In the genomic region with DNA sequence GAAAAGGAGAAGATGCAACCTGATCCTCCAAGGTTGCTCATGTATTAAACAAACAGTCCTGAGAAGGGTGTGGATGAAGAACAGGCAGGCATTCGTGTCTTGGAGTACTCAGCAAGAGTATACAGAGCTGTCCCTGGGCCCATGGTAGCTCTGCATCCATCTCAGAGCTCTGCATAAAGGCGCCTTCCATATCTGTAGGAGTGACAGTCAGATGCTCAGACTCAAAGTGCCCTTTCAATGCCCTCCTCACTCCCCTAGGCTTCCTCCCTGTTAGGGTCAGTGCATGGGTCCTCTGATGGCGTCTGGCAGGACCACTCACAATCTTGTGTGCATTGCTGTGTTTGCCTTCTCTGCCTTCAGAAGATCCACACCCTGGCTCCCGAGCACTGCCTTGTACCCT, we compare ENCODE assay signal across 20 mouse cellular contexts. TPM values are rescaled to one million over a fixed set of nuclear protein-coding genes. Genes with fewer than 3 reads are reported as not detected.
DNase-seq lines count a peak whose midpoint lies in the region; ATAC-seq and TF ChIP-seq lines count a peak whose summit lies in the region.
"Had no signal": no experiment of that assay in that cellular context is flagged by ENCODE, and none has a peak within 500 bp of the region (broad histone marks: within the 10 kb centered on the region; RNA-seq: fewer than 3 reads in every experiment).

No protein-coding gene starts in this region.

- H3K27ac ChIP-seq in hindbrain, embryonic 11.5 days (ENCODE audit: low read depth, low read length), result peak overlapping the region; percentile 53; the same call in 1 of the 2 replicates
- H3K27ac ChIP-seq in hindbrain, embryonic 16.5 days (ENCODE audit: low read depth, low read length), result no peak overlapping the region
- H3K27ac ChIP-seq in midbrain, embryonic 13.5 days, result 0 out of 2 replicates have a peak overlapping the region, but pooled peaks have one; percentile 54
- H3K27ac ChIP-seq in midbrain, embryonic 10.5 days (replicated peaks), result no peak overlapping the region
- H3K27ac ChIP-seq in hindbrain, embryonic 13.5 days, result peak overlapping the region; percentile 36; the same call in 1 of the 2 replicates
- H3K27ac ChIP-seq in midbrain, embryonic 16.5 days (ENCODE audit: low read length), result peak overlapping the region; percentile 49; the same call in 1 of the 2 replicates
- no peak overlapping the region for H3K27ac ChIP-seq in lung, postnatal 0 days (ENCODE audit: low read length)
- H3K27ac ChIP-seq: embryonic facial prominence, embryonic 13.5 days; forebrain, embryonic 12.5 days; heart, adult 2 months; heart, embryonic 15.5 days had no signal

- TF ChIP-seq CTCF in lung, postnatal 0 days (IDR thresholded peaks at IDR 0.05), result no peak

- H3K27me3 ChIP-seq in hindbrain, embryonic 11.5 days (ENCODE audit: control insufficient read depth, insufficient read depth, low read length), result no peaks in the 10 kb centered on the region
- no peaks in the 10 kb centered on the region for H3K27me3 ChIP-seq in hindbrain, embryonic 16.5 days (replicated peaks; ENCODE audit: control insufficient read depth, insufficient read depth, low read length)
- H3K27me3 ChIP-seq in midbrain, embryonic 13.5 days, result no peaks in the 10 kb centered on the region
- no peaks in the 10 kb centered on the region for H3K27me3 ChIP-seq in midbrain, embryonic 10.5 days (ENCODE audit: low read depth, poor library complexity, severe bottlenecking)
- no peaks in the 10 kb centered on the region for H3K27me3 ChIP-seq in hindbrain, embryonic 13.5 days
- no peaks in the 10 kb centered on the region for H3K27me3 ChIP-seq in midbrain, embryonic 16.5 days (ENCODE audit: control insufficient read depth, insufficient read depth, low read depth, low read length)
- no peaks in the 10 kb centered on the region for H3K27me3 ChIP-seq in lung, postnatal 0 days (replicated peaks; ENCODE audit: insufficient read depth, low read length)
- H3K27me3 ChIP-seq: embryonic facial prominence, embryonic 13.5 days; forebrain, embryonic 12.5 days; heart, embryonic 15.5 days; hindbrain, embryonic 15.5 days had no signal

- no peaks in the 10 kb centered on the region for H3K36me3 ChIP-seq in hindbrain, embryonic 11.5 days (ENCODE audit: control insufficient read depth, insufficient read depth, low read length)
- no peaks in the 10 kb centered on the region for H3K36me3 ChIP-seq in hindbrain, embryonic 16.5 days (ENCODE audit: control insufficient read depth, insufficient read depth, low read length)
- H3K36me3 ChIP-seq in midbrain, embryonic 13.5 days, result peaks cover 8% of the 10 kb centered on the region; the same call in 1 of the 2 replicates
- no peaks in the 10 kb centered on the region for H3K36me3 ChIP-seq in midbrain, embryonic 10.5 days
- 0 out of 2 replicates have a peak, but pooled peaks cover 3% of the 10 kb centered on the region for H3K36me3 ChIP-seq in hindbrain, embryonic 13.5 days
- H3K36me3 ChIP-seq in midbrain, embryonic 16.5 days (ENCODE audit: control insufficient read depth, insufficient read depth, low read length), result no peaks in the 10 kb centered on the region
- H3K36me3 ChIP-seq in lung, postnatal 0 days (ENCODE audit: insufficient read depth, low read length), result no peaks in the 10 kb centered on the region
- H3K36me3 ChIP-seq: embryonic facial prominence, embryonic 13.5 days; forebrain, embryonic 12.5 days; heart, embryonic 15.5 days; hindbrain, embryonic 15.5 days had no signal

- no peak overlapping the region for H3K4me2 ChIP-seq in hindbrain, embryonic 11.5 days (replicated peaks; ENCODE audit: low read depth, low read length)
- no peak overlapping the region for H3K4me2 ChIP-seq in hindbrain, embryonic 16.5 days (ENCODE audit: low read length)
- no peak overlapping the region for H3K4me2 ChIP-seq in midbrain, embryonic 13.5 days (replicated peaks)
- no peak overlapping the region for H3K4me2 ChIP-seq in hindbrain, embryonic 13.5 days
- no peak overlapping the region for H3K4me2 ChIP-seq in midbrain, embryonic 16.5 days (ENCODE audit: low read length)
- H3K4me2 ChIP-seq in lung, postnatal 0 days (replicated peaks; ENCODE audit: low read depth, low read length), result no peak overlapping the region
- H3K4me2 ChIP-seq: embryonic facial prominence, embryonic 13.5 days; forebrain, embryonic 12.5 days; heart, embryonic 11.5 days; heart, embryonic 15.5 days; hindbrain, embryonic 15.5 days had no signal

- TF ChIP-seq EP300 in lung, postnatal 0 days (IDR thresholded peaks at IDR 0.05), result no peak

- 74% methylated on average over 4 of the region's 4 CpGs for WGBS in hindbrain, embryonic 11.5 days
- 74% methylated on average over 4 of the region's 4 CpGs for WGBS in hindbrain, embryonic 16.5 days
- 76% methylated on average over 4 of the region's 4 CpGs for WGBS in midbrain, embryonic 13.5 days
- WGBS in midbrain, embryonic 10.5 days, result 81% methylated on average over 4 of the region's 4 CpGs
- 69% methylated on average over 4 of the region's 4 CpGs for WGBS in hindbrain, embryonic 13.5 days
- WGBS in midbrain, embryonic 16.5 days, result 76% methylated on average over 4 of the region's 4 CpGs
- 50% methylated on average over 4 of the region's 4 CpGs for WGBS in lung, postnatal 0 days

- DNase-seq in hindbrain, embryonic 11.5 days (ENCODE audit: low spot score), result no peak
- no peak for DNase-seq in midbrain, embryonic 10.5 days (ENCODE audit: low spot score)
- no peak for DNase-seq in lung, postnatal 0 days (ENCODE audit: low spot score)
- DNase-seq: adrenal gland, postnatal 14 days; cerebellum, adult 18-20 months; cerebellum, adult 9-11 months; cerebellum, postnatal 36 days; gastrocnemius, postnatal 10 days; heart, adult 2 months; heart, postnatal 14 days had no signal

- H3K4me3 ChIP-seq in hindbrain, embryonic 11.5 days (ENCODE audit: low read depth, low read length), result no peak overlapping the region
- H3K4me3 ChIP-seq in hindbrain, embryonic 16.5 days (ENCODE audit: low read length), result no peak overlapping the region
- H3K4me3 ChIP-seq in midbrain, embryonic 13.5 days (replicated peaks), result no peak overlapping the region
- H3K4me3 ChIP-seq in midbrain, embryonic 10.5 days, result no peak overlapping the region
- no peak overlapping the region for H3K4me3 ChIP-seq in hindbrain, embryonic 13.5 days
- no peak overlapping the region for H3K4me3 ChIP-seq in midbrain, embryonic 16.5 days (ENCODE audit: low read depth, low read length)
- H3K4me3 ChIP-seq in lung, postnatal 0 days (ENCODE audit: low read depth, low read length), result no peak overlapping the region
- H3K4me3 ChIP-seq: embryonic facial prominence, embryonic 13.5 days; forebrain, embryonic 12.5 days; heart, adult 2 months; heart, embryonic 15.5 days; hindbrain, embryonic 15.5 days had no signal

- H3K4me1 ChIP-seq in hindbrain, embryonic 11.5 days (replicated peaks; ENCODE audit: control insufficient read depth, insufficient read depth, low read length), result peaks cover 9% of the 10 kb centered on the region; the same call in 1 of the 2 replicates
- no peaks in the 10 kb centered on the region; the same call in 1 of the 2 replicates for H3K4me1 ChIP-seq in hindbrain, embryonic 16.5 days (ENCODE audit: control insufficient read depth, insufficient read depth, low read depth, low read length)
- peaks cover 37% of the 10 kb centered on the region for H3K4me1 ChIP-seq in midbrain, embryonic 13.5 days (replicated peaks)
- peaks cover 17% of the 10 kb centered on the region; the same call in 1 of the 2 replicates for H3K4me1 ChIP-seq in midbrain, embryonic 10.5 days
- peaks cover 35% of the 10 kb centered on the region for H3K4me1 ChIP-seq in hindbrain, embryonic 13.5 days (replicated peaks)
- peaks cover 13% of the 10 kb centered on the region for H3K4me1 ChIP-seq in midbrain, embryonic 16.5 days (ENCODE audit: control insufficient read depth, insufficient read depth, low read length)
- no peaks in the 10 kb centered on the region for H3K4me1 ChIP-seq in lung, postnatal 0 days (ENCODE audit: insufficient read depth, low read depth, low read length)
- H3K4me1 ChIP-seq: heart, embryonic 15.5 days had no signal

- H3K9ac ChIP-seq in hindbrain, embryonic 11.5 days (ENCODE audit: low read depth, low read length), result no peak overlapping the region
- H3K9ac ChIP-seq in hindbrain, embryonic 16.5 days (ENCODE audit: low read depth, low read length), result no peak overlapping the region
- no peak overlapping the region for H3K9ac ChIP-seq in midbrain, embryonic 13.5 days (replicated peaks)
- no peak overlapping the region for H3K9ac ChIP-seq in hindbrain, embryonic 13.5 days
- no peak overlapping the region for H3K9ac ChIP-seq in midbrain, embryonic 16.5 days (ENCODE audit: low read depth, low read length)
- no peak overlapping the region for H3K9ac ChIP-seq in lung, postnatal 0 days (replicated peaks; ENCODE audit: low read depth)
- H3K9ac ChIP-seq: embryonic facial prominence, embryonic 13.5 days; forebrain, embryonic 12.5 days; heart, embryonic 15.5 days; hindbrain, embryonic 15.5 days had no signal

- no peak for ATAC-seq in hindbrain, embryonic 11.5 days (ENCODE audit: low FRiP score)
- ATAC-seq in hindbrain, embryonic 16.5 days, result no peak
- no peak for ATAC-seq in midbrain, embryonic 13.5 days
- ATAC-seq in hindbrain, embryonic 13.5 days (ENCODE audit: low FRiP score), result no peak
- no peak for ATAC-seq in midbrain, embryonic 16.5 days
- no peak for ATAC-seq in lung, postnatal 0 days
- ATAC-seq: forebrain, embryonic 16.5 days had no signal

- H3K9me3 ChIP-seq in hindbrain, embryonic 11.5 days (ENCODE audit: control insufficient read depth, low read length), result no peaks in the 10 kb centered on the region
- H3K9me3 ChIP-seq in hindbrain, embryonic 16.5 days (ENCODE audit: control insufficient read depth, low read length), result no peaks in the 10 kb centered on the region
- no peaks in the 10 kb centered on the region for H3K9me3 ChIP-seq in midbrain, embryonic 13.5 days
- no peaks in the 10 kb centered on the region for H3K9me3 ChIP-seq in midbrain, embryonic 10.5 days (replicated peaks)
- no peaks in the 10 kb centered on the region for H3K9me3 ChIP-seq in hindbrain, embryonic 13.5 days
- H3K9me3 ChIP-seq in midbrain, embryonic 16.5 days (replicated peaks; ENCODE audit: control insufficient read depth, low read length, poor library complexity, severe bottlenecking), result no peaks in the 10 kb centered on the region
- H3K9me3 ChIP-seq in lung, postnatal 0 days (ENCODE audit: low read length), result no peaks in the 10 kb centered on the region
- H3K9me3 ChIP-seq: embryonic facial prominence, embryonic 13.5 days; forebrain, embryonic 12.5 days; heart, embryonic 15.5 days; hindbrain, embryonic 15.5 days had no signal

RNA-seq across cellular contexts. Expression of a gene that starts 36.9 kb away (rescaled TPM):
- 4.0 and 4.8 TPM in 2 replicates for polyA plus RNA-seq in hindbrain, embryonic 11.5 days (2014; fragmentation: Nextera tagmentation; extraction: Ambion mirVana)
- 3.2 and 3.9 TPM in 2 replicates for polyA plus RNA-seq in hindbrain, embryonic 16.5 days (2015; fragmentation: Nextera tagmentation; extraction: Ambion mirVana)
- 8.2 and 9.4 TPM in 2 replicates for polyA plus RNA-seq in midbrain, embryonic 13.5 days (2015; fragmentation: Nextera tagmentation; extraction: Ambion mirVana)
- polyA plus RNA-seq in midbrain, embryonic 10.5 days (2016; fragmentation: Nextera tagmentation; extraction: Ambion mirVana), result 2.0 and 3.2 TPM in 2 replicates
- polyA plus RNA-seq in hindbrain, embryonic 13.5 days (2015; fragmentation: Nextera tagmentation; extraction: Ambion mirVana), result 5.0 TPM in 2 replicates
- 5.1 and 5.8 TPM in 2 replicates for polyA plus RNA-seq in midbrain, embryonic 16.5 days (2015; fragmentation: Nextera tagmentation; extraction: Ambion mirVana)
- 0.26 and 0.32 TPM in 2 replicates for polyA plus RNA-seq in lung, postnatal 0 days (2015; fragmentation: Nextera tagmentation; extraction: Ambion mirVana)

Comparison
In these comparisons a context has a peak if more than half of its experiments do, and no peak if none do; other contexts are left out.
1. H3K27ac ChIP-seq: peak in hindbrain, embryonic 11.5 days (single experiment), midbrain, embryonic 13.5 days (single experiment), hindbrain, embryonic 13.5 days (single experiment) and midbrain, embryonic 16.5 days (single experiment); none in hindbrain, embryonic 16.5 days (single experiment), midbrain, embryonic 10.5 days (single experiment) and lung, postnatal 0 days (single experiment).